Mouse (Mus musculus) c-Kit-positive CD71-positive TER-119-negative erythroid progenitor cells, embryonic 14.5 days (primary cell): ENCODE data around the gene Ticam1.

Source experiments
- DNase-seq: peaks from one replicate; pipeline ENCODE4 v3.0.0-alpha.2; 2013; ENCODE audit warnings: low read depth

Gene Ticam1

DNA sequence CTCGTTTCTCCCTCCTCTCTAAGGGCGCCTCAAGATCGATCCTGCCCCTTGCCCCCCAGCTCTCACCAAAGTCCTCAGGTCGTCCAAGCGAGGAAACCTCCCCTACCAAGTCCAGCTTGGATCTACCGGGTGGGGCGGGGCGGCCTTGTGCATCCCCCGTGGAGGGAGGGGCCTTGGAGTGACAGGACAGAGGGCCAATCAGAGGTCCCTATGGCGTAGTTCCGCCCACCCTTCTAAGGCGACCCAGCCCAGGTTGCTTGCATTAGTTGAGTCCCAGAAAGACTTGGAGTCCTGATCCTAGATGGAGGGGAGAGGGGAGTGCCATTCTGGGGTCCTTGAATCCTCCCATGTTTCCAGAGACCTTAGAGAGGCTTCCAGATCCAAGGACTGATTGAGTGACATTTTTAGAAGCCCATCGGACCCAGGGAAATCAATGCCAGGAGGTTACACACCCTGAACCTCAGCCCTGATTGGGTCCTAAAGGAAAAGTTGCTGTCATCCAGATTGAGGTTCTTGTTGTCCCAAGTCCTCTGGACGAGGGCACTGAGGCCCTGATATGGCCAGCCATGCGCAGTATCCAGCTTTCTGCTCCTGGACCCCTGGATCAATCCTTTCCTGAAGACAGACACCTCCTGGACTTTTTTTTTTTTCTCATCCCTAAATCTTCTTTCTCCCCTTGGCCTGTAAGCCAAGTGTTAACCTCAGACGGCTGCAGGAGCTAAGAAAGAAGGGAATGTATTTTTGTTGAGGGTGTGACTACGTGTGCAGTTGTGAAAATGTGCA, 14.0 kb upstream of the Ticam1 start:
- DNase-seq = peak; percentile 91

DNA sequence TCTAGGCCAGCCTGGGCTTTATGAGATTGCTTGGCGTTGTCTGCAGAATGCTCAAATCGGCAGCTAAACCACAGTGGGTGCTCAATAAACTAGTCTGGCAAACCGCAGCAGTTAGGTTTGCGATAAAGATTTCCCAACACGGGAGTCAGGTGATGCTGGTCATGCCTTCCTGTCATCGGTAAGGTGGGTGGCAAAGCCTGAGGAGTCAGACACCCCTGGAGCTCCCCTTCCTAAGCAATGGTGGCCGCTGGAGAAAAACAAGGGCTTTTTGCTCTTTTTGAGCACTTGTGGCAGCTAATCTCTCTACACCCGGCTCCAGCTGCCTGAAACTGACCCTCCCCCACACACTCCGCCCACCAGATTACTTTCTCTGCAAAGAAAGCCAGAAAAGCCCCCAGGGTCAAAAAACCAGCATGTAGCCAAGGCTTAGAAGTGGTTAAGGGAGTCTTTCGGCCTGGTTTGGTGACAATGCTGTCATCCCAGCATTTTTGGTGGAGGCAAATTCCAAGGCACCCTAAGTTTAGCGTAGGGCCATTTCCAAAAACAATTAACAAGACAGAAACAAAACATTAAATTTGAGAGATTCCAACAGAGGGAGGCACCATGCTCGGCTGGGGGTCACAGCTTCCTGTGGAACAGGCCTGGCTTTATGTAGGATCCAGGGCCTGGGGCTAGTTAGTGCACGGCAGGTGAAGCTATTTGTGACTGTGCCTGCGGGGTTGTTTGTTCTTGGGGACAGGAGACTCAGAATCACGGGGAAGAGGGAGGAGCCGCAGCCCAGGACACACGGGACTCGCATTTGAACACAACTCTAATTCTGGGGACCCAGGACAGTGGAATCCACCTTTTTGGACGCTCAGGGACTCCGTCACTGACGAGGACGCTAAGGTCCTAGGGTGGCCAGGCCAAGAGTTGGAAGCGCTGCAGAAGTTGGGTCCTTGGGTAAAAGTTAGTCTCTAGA, 13.1 kb upstream of the Ticam1 start:
- DNase-seq = peak; percentile 59

DNA sequence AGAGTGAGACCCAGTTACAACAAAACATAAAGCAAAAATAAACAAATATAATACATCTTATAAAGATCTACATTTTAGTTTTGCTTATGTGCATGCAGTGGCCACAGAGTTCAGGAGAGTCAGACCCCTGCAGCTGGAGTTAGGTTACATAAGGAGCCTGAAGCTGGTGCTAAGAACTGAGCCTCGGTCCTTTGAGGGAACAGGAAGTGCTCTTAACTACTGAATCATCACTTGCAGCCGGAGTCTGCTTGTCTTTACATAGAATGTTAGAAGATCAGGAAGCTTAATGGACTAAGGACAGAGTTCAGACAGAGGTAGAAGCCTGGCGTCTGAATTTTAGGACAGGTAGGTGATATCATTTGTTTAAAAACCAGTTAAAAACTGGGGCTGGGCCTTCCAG, 12.3 kb upstream of the Ticam1 start:
- DNase-seq = no peak

DNA sequence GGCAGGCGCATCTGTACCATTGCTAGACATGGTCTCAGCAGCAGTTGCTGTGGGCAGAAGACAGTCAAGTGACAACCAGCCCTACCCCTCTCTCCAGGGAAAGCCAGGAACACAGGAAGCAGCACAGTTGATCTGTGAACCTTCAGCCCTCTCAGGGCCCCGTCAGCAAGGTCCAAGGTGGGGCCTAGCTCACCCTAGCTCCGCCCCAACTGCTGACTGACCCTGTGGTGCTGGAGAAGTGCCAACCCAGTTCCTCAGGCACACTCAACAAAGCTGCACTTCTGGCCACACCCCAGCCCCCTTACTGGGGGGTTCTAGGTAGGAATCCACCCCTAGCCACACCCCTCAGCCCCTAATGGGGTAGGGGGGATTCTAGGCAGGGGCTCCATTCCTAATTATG, 11.2 kb upstream of the Ticam1 start:
- no peak for DNase-seq

DNA sequence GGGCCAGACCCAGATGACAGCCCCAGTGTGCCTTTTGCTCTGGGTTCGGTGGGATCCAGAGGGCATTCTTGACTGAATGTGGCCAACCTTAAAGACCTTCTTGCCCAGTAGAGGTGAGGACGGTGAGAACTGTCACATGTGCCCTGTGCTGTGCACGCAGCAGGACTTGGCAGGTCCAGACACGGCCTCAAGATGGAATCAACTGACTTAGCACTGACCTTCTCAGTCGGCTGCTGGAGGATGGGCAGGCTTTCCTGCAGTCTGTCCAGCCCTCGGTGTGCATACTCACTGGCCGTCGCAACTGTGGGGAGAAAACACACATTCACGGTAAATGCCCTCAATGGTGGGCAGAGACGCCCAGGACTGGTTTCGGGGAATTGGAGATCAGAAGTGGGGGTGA, 9.4 kb upstream of the Ticam1 start:
- DNase-seq = no peak

DNA sequence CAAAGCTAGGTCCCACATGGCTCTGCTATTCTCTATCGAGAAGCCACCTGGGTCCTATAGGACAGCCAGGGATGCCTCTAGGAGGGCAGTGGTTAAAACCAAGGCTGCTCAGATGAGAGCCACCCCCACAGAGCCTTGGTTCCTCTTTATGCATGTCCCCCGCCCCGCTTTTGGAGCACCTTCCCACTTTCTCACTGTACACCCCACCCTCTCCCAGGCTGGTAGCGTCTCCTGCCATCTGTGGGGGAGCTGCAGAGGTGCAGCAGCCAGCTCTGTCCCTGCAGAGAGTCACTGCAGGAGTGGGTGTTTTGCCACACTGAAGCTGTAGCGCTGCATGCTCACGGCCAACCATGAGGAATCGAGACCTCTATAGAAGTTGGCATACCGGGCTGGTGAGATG, 6.7 kb upstream of the Ticam1 start:
- no peak for DNase-seq

DNA sequence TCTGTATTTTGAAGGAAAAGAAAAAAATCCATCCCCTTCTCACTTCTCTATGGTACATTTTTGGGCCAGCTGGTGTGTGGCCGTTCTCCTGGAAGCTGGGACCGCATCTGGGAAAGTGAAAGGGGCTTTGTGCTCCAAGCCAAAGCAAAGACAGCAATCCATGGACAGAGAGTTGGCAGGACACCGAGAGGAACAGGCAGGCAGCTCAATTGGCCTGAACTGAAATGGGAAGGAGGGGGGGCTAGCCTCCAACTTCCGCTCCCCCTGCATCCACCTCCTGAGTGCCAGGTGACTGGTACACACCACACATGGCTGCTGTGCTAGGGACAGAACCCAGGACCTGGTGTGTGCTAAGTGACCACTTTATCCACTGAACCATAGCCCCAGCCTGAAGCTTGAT, 6.2 kb upstream of the Ticam1 start:
- DNase-seq = no peak

DNA sequence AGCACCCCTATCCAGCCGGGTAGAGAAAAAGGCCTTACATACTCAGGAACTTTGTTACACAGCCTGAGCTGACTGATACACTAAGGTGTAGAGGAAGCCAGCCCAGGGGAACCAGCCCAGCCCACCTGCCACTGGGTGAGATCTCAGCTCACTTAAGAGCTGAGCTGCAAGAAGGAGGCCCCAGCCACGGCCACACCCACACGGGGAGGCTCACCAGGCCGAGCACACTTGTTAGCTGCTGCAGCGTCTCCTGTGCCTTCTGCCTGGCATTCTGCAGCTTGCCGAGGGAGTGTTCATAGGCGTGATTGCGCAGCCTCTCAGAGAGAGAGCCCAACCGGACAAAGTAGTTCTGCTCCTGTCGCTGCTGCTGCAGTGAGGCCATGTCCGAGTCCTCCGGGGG, 4.6 kb upstream of the Ticam1 start:
- DNase-seq = no peak

DNA sequence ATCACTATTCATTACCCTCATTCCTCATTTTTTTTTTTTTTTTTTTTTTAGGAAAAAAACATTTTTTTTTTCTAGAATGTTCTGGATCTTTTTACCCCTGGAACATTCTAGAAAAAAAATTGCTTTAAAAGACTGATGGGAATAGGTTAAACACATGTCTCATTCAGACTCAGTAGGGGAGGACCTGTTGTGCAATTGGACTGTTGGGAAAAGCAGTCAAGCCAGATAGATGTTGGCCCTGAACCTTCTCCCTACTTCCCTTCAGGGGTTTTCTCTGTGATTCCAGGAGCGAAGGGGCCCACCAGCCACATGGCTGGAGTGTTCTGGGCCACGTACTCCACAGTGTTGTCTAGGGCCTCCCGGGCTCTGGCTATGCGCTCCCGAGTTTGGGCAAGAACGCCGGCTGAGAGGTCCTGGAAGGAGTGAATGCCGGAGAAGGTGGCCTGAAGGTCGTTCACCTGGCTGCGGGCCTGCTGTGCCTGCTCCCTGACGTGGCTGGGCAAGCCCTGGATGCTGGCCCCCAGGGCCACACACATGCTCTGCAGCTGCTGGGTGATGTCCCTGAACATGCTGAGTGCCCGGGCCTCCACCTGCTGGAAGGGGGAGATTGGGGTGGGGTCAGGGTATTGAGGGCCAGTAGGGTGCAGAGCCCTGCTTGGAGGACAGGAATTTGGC, 3.0 kb upstream of the Ticam1 start:
- DNase-seq = no peak

DNA sequence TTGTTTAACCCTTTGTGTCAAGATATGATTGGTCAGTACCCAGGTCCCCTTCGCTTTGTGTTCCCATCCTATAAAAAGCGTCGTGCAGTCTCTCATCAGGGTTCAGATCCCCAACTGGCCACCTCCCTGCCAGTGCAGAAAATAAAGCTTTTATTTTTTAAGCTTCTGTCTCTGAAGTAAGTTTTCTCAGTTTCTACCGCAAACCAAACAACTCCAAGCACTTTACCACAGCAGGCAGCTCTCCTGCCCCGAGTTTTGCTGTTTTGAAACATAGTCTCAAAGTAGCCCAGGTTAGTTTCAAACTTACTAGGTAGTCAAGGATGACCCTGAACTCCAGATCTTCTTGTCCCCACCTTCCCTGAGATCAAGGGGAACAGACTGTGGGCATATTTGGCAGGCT, 1.8 kb upstream of the Ticam1 start:
- no peak for DNase-seq

DNA sequence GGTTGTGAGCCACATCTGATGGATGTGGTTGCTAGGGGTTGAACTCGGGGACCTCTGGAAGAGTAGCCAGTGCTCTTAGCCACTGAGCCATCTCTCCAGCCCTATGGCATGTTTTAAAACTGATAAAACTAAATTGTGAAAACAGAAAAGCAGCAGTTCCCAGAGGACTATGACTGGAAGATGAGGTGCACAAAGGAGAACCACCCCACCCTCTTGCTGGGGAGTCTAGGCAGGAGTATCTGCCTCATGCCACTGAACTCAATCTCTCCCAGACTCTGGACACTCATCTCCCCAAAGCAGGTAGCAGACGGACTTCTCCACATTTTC, 944 bp upstream of the Ticam1 start:
- no peak for DNase-seq

DNA sequence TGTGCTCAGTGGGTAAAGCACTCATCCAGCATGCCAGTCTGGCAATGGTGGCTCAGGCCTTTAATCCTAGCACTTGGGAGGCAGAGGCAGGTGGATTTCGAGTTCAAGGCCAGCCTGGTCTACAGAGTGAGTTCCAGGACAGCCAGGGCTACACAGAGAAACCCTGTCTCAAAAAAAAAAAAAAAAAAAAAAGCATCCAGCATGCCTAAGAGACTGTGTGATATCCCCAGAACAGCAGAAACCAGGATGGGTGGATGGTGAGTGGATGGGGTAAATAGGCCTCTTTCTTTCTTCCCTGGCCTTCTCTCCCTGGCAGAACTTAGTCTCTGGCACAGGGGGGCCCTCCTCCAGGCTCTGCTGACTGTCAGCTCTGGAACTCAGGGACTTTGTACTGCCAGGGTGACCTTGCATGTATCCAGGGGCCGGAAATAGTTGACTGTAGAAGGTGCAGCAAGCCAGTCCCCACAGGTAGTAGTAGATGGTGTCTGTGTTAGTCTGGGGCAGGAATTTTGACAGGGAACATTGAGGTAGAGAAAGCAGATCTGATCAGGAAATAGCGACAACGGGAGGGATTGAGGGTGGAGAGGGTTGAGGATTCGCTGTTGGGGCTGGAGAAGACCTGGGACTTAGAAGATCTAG, 625 bp downstream of the Ticam1 start:
- DNase-seq = no peak

DNA sequence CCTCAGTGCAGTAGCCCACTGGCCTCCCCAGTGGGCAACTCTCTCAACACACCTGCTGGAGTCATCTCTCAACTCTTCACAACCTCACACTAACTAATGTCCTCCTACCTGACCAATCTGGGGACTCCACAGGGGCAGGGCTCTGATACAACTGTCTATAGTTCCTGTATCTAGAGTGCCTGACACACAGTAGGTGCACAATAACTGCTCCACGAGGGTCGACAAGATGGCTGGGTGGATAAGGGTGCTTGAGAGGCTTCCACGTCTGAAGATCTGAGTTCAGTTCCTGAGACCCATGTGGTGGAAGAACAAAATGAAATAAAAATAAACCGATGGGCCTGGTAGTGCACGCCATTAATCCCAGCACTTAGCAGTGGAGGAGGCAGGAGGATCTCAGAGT, 2.6 kb downstream of the Ticam1 start:
- no peak for DNase-seq

DNA sequence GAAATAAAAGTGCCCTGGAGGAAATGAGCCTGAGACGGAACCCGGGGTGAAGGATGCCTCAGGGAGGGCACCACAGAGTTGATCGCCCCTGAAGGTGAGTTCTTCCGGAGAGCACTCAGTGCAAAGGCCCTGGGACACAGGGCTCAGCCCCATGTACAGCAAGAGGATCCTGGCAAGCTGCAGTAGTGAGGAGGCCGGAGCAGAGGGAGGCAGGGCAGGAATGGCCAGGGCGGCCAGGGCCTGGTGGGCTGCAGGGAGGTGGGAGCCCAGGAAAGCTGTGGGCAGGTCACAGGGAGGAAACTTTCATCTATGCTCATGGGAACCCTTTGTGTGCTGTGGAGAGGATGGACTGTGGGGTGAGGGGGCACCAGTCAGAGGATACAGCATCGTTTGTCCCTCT, 3.1 kb downstream of the Ticam1 start:
- no peak for DNase-seq

DNA sequence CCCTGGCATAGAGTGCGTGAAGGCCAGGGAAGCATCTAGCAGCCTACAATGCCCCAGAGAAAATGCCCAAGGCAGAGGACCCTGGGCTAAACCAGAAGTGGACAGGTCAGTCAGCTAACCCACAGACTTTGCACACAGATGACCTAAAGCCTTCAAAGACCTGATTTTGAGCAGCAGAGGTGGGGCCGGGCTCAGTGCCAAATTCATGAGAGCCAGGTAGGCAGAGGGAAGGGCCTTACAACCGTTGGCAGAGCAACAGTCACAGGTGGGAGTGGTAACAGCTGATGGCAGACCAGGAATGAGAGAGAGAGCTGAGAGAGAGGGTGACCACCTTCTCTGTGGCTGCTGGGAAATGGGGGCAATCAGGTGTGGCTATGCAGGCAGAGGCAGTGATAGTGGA, 3.9 kb downstream of the Ticam1 start:
- DNase-seq = no peak

DNA sequence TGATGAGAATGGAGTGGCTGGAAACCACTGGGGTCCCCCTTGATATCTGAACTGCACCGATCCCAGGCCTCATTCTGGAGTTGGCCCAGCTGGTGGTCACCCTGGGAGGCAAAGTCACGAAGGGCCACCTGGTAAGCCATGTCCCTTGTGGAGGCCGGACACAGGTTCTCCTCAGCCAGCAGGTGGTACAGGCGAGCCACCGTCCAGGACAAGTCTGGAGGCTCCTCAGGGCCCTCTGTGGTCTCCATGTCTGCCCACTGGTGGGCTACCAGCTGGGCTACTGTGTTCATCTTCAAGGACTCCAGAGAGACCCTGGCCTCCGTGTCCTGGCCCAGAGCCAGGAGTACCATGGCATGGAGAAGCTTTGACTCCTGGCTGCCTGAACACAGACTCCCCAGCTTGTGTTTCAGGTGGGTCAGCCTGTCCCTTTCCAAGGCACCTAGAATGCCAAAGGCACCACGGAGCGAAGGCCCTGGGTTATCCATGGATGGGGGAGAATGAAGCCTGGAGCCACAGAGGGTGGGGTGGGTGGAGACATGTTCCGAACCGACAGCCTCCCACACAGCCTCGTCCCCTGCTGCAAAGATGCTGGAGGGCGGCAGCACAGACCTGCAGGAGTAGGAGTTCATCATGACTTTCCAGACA, 4.9 kb downstream of the Ticam1 start:
- DNase-seq = no peak

DNA sequence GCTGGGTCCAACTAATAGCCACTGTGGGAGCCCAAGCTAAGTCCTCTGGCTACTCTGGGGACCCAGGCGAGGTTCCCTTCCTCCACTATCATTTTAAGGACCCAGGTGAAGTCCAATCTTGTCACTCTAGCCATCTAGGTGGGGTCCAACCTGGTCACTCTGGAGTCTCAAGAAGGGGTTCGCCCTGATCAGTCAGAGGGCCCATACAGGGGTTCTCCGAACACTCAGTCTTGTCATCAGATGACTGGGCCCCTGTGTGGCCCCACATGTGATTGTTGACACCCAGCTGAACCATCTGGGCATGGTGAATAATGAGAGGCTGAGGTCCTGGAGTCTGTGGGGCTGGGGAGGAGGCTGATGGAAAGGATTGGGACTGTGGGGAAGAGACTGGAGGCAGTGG, 6.8 kb downstream of the Ticam1 start:
- no peak for DNase-seq

DNA sequence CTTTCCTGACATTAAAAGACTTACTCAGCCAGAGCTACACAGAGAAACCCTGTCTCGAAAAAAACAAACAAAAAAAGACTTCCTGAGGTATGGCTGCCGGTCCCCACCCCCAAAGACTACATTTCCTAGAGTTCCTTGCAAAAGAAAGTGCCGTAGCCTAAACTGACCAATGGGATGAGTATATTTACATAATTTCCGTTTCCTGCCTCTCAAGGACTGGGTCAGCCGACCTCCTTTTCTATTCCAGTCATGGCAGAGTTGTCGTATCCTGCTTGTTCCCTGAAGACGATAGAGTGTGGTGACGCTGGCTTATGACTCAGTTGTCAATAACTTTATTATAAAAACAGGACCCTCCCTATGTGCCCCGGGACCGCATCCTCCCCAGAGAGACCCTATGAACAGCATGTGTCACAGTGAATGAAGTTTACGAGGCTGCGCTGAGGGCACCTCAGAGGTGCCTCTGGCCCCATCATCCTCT, 7.4 kb downstream of the Ticam1 start:
- peak; percentile 80 for DNase-seq

DNA sequence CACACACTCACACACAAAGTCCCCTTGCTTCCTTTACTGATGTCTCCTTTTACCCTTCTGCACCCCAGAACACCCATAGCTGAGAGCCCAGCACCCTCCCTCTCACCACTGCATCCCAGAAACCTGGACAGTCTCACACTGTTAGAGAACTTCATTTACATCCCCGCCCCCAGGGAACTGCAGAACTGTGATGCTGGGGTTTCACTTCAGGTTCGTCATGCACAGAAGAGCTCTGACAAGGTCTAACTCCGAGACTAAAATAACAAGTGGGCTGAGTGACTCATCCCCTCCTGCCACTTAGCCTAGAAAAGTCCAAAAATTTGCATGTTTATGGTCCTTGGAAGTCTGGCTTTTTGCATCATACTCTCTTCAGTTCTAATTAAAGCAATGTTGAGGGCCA, 10.3 kb downstream of the Ticam1 start:
- no peak for DNase-seq

DNA sequence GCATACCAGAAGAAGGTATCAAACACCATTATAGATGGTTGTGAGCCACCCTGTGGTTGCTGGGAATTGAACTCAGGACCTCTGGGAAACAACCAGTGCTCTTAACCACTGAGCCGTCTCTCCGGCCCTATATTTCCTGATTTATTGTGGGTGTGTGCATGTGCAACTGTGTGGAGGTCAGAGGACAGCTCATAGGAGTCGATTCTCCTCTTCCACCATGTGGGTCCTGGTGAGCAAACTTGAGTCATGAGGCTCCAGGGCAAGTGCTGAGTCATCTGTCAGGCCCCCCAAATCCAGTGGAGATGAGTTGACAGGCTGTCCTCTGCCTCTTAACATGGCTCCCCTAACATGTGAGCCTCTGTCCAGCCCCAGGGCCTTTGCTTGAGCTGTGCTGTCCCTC, 10.7 kb downstream of the Ticam1 start:
- DNase-seq = no peak

DNA sequence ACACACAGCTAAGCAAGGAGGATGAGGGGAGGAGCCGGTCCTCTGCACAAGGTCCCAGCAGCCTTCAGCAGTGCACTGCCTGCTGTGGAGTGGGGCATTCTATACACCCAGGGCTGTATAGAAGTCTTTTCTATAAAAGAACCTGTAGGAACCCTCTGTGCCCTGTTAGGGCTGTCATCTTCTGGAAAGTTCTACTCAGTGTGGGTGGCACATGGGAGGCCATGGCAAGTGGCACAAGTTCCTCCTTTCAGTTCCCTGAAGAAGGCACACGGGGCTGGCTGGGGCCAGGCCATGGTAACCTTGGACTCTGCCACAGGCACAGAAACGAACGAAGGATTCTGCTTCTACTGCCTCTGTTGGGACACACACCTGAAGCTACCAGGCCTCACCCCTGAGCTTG, 11.6 kb downstream of the Ticam1 start:
- DNase-seq = no peak

DNA sequence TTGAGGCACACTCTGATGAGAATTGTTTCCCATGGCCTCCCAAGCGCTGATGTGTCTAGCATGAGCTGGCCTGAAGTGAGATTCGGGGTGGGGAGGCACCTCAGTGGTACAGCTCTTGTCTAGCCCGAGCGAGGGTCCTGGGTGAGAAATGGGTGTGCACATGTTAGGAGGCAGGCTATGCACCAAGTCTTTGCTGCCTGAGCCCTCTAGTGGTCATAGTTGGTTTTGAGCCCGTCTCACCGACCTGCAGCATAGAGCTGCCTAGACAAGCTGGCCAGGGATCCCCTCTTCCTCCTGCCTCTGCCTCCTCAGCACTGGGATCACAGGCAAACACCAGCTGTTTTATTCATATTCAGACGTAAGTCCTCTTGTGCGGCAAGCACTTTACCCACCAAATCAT, 12.6 kb downstream of the Ticam1 start:
- DNase-seq = peak; percentile 67
